Mouse (Mus musculus) lung, adult 2 months (tissue): ENCODE results near the gene Clpb. TPM values are rescaled to one million over a fixed set of nuclear protein-coding genes. Genes with fewer than 3 reads are reported as not detected.

ENCODE experiments used
- DNase-seq: peaks from one replicate; pipeline ENCODE4 v3.0.0; 2022
- H3K4me1 ChIP-seq: fragments of 200-500 bp; 2 replicates; pipeline ENCODE4 v1.6.1; 2011; ENCODE audit warnings: low read length; ENCODE audit not compliant: control insufficient read depth, insufficient read depth
- H3K4me3 ChIP-seq: fragments of 200-500 bp; replicated peaks from 2 replicates; pipeline ENCODE3; 2011; ENCODE audit warnings: low read depth, mild to moderate bottlenecking, control low read depth, low read length; ENCODE audit errors: extremely low read depth
- CTCF ChIP-seq: fragments of 200-500 bp; IDR thresholded peaks from 2 replicates; pipeline ENCODE4 v1.5.1; 2011; ENCODE audit warnings: mild to moderate bottlenecking, low read length, control low read depth; ENCODE audit not compliant: insufficient read depth
- POLR2A ChIP-seq: fragments of 200-500 bp; IDR thresholded peaks from 2 replicates; pipeline ENCODE4 v1.6.1; 2011; ENCODE audit warnings: low read depth, mild to moderate bottlenecking, control low read depth, low read length, borderline replicate concordance; ENCODE audit errors: extremely low read depth
- WGBS: fragments of 180-500 bp; shearing (Covaris S2); methylation state at CpG from one replicate; pipeline ENCODE4 v1.1.7; 2018; 5-methylcytosine and 5-hydroxymethylcytosine counted together
- polyA plus RNA-seq: library from polyadenylated mRNA; depleted of rRNA; stranded (reverse); fragments of >200 nt; gene quantifications from 2 replicates; pipeline ENCODE4 v1.2.3, GENCODE M21; 2012

The Clpb gene
- polyA plus RNA-seq, 1 experiment: 15.5 TPM

- no peaks in the 10 kb centered on the region for H3K4me1 ChIP-seq
- no peak for TF ChIP-seq POLR2A
- TF ChIP-seq CTCF: no peak
- DNase-seq: no peak
- H3K4me3 ChIP-seq: no peak overlapping the region
- WGBS: 64% methylated on average over 4 of the region's 4 CpGs
These were observed 80.1 kb downstream of the Clpb start for GRCm38 (mm10) chr7:101743487-101743886.

- DNase-seq: no peak
- H3K4me1 ChIP-seq: no peaks in the 10 kb centered on the region
- TF ChIP-seq CTCF (no peak), POLR2A (no peak)
- WGBS: 77% methylated on average over 12 of the region's 12 CpGs
- H3K4me3 ChIP-seq: no peak overlapping the region
These were observed 83.3 kb downstream of the Clpb start for GRCm38 (mm10) chr7:101746559-101747334.

GRCm38 (mm10) chr7:101750268-101750667, 86.8 kb downstream of the Clpb start:
- Histone ChIP-seq H3K4me1 (no peaks in the 10 kb centered on the region), H3K4me3 (no peak overlapping the region)
- TF ChIP-seq CTCF: no peak
- no peak for TF ChIP-seq POLR2A
- no peak for DNase-seq
- whole genome bisulfite sequencing: 56% methylated on average over 2 of the region's 2 CpGs

GRCm38 (mm10) chr7:101752346-101752745, 88.9 kb downstream of the Clpb start:
- WGBS: 94% methylated on average over 3 of the region's 3 CpGs
- Histone ChIP-seq H3K4me1 (no peaks in the 10 kb centered on the region), H3K4me3 (no peak overlapping the region)
- no peak for DNase-seq
- TF ChIP-seq CTCF: no peak
- no peak for TF ChIP-seq POLR2A

GRCm38 (mm10) chr7:101753492-101753891, 90.1 kb downstream of the Clpb start:
- no peak for DNase-seq
- WGBS: 90% methylated on average over 5 of the region's 5 CpGs
- no peaks in the 10 kb centered on the region for H3K4me1 ChIP-seq
- no peak overlapping the region for H3K4me3 ChIP-seq
- TF ChIP-seq POLR2A (no peak), CTCF (no peak)

GRCm38 (mm10) chr7:101754416-101754815, 91.0 kb downstream of the Clpb start:
- DNase-seq: no peak
- Histone ChIP-seq H3K4me3 (no peak overlapping the region), H3K4me1 (no peaks in the 10 kb centered on the region)
- 74% methylated on average over 2 of the region's 2 CpGs for WGBS
- no peak for TF ChIP-seq CTCF
- TF ChIP-seq POLR2A: no peak

GRCm38 (mm10) chr7:101755301-101755700, 91.9 kb downstream of the Clpb start:
- WGBS: 96% methylated on average over 6 of the region's 6 CpGs
- DNase-seq: no peak
- TF ChIP-seq CTCF (no peak), POLR2A (no peak)
- Histone ChIP-seq H3K4me1 (no peaks in the 10 kb centered on the region), H3K4me3 (no peak overlapping the region)

GRCm38 (mm10) chr7:101761899-101762780, 98.7 kb downstream of the Clpb start:
- Histone ChIP-seq H3K4me1 (no peaks in the 10 kb centered on the region), H3K4me3 (no peak overlapping the region)
- DNase-seq: no peak
- no peak for TF ChIP-seq CTCF
- TF ChIP-seq POLR2A: no peak
- 71% methylated on average over 11 of the region's 11 CpGs for WGBS

- DNase-seq: no peak
- H3K4me3 ChIP-seq: no peak overlapping the region
- WGBS: 71% methylated on average over 5 of the region's 5 CpGs
- TF ChIP-seq CTCF (no peak), POLR2A (no peak)
- H3K4me1 ChIP-seq: no peaks in the 10 kb centered on the region
These were observed 104.0 kb downstream of the Clpb start for GRCm38 (mm10) chr7:101767335-101767907.
